Mouse (Mus musculus) cortical plate, adult 2 months (tissue): ENCODE data around the gene Osbpl7.

ENCODE experiments used
- CTCF ChIP-seq: fragments of 200-500 bp; IDR thresholded peaks from 2 replicates; pipeline ENCODE4 v1.5.1; 2011; ENCODE audit warnings: mild to moderate bottlenecking, control low read depth, low read length; ENCODE audit not compliant: insufficient read depth; ENCODE audit errors: extremely low read depth
- POLR2A ChIP-seq: fragments of 200-500 bp; IDR thresholded peaks from 2 replicates; pipeline ENCODE4 v1.6.1; 2011; ENCODE audit warnings: mild to moderate bottlenecking, low read length, control low read depth; ENCODE audit not compliant: insufficient read depth; ENCODE audit errors: extremely low read depth

- no peak for TF ChIP-seq CTCF
- TF ChIP-seq POLR2A: no peak
Observed at GRCm38 (mm10) chr11:97021121-97021765, 29.2 kb upstream of the Osbpl7 start.
